Comparison of ENCODE assay signal across 10 mouse cellular contexts in the genomic region with DNA sequence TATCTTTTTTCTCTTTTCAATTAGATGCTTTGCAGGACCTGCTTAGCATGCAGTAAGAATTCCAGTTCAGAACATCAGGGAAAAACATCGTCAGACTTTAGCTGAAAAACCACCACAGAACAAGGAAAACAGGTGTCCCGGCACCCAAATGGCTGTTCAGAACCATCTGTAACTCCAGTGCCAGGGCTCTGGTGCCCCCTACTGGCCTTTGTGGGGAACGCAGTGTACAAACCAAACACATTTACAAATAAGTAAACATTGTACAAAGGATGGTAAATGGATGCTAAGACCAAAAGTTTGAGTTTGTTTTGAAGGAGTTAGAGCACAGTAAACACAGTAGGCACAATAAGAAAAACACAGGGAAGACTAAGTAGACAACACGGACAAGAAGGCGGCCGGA.
DNase-seq lines count a peak whose midpoint lies in the region; TF ChIP-seq lines count a peak whose summit lies in the region.
"Had no signal": no experiment of that assay in that cellular context is flagged by ENCODE, and none has a peak within 500 bp of the region (broad histone marks: within the 10 kb centered on the region; RNA-seq: fewer than 3 reads in every experiment).

No protein-coding gene starts in this region.

- peak; percentile 77 for TF ChIP-seq CTCF in layer of hippocampus, adult 2 months (conservative IDR thresholded peaks at IDR 0.05)
- peak; percentile 70 for TF ChIP-seq CTCF in bone marrow, adult 2 months (IDR thresholded peaks at IDR 0.05; ENCODE audit: control insufficient read depth, insufficient read depth, low read length)
- TF ChIP-seq CTCF in small intestine, adult 2 months (IDR thresholded peaks at IDR 0.05; ENCODE audit: extremely low read depth, insufficient read length, insufficient replicate concordance, low read depth, low read length) = peak; percentile 63; the same call in 1 of the 2 replicates

- no peak overlapping the region for H3K4me3 ChIP-seq in layer of hippocampus, adult 2 months
- no peak overlapping the region for H3K4me3 ChIP-seq in bone marrow, adult 2 months (replicated peaks; ENCODE audit: control insufficient read depth, low read depth, low read length)
- no peak overlapping the region for H3K4me3 ChIP-seq in small intestine, adult 2 months (ENCODE audit: low read depth, low read length)
- H3K4me3 ChIP-seq in embryonic facial prominence, embryonic 10.5 days = no peak overlapping the region
- H3K4me3 ChIP-seq in hindbrain, embryonic 10.5 days = no peak overlapping the region
- H3K4me3 ChIP-seq: embryonic facial prominence, embryonic 15.5 days; kidney, embryonic 15.5 days; stomach, embryonic 15.5 days had no signal

- H3K9me3 ChIP-seq in embryonic facial prominence, embryonic 10.5 days = peaks cover 5% of the 10 kb centered on the region; the same call in 1 of the 2 replicates
- H3K9me3 ChIP-seq in hindbrain, embryonic 10.5 days = no peaks in the 10 kb centered on the region
- H3K9me3 ChIP-seq: embryonic facial prominence, embryonic 15.5 days; stomach, embryonic 15.5 days had no signal

- WGBS in bone marrow, adult 2 months = 90% methylated on average over 6 of the region's 6 CpGs
- WGBS in small intestine, adult 2 months = 90% methylated on average over 6 of the region's 6 CpGs
- WGBS in embryonic facial prominence, embryonic 10.5 days = 87% methylated on average over 6 of the region's 6 CpGs
- WGBS in hindbrain, embryonic 10.5 days = 81% methylated on average over 6 of the region's 6 CpGs

- no peak for TF ChIP-seq POLR2A in bone marrow, adult 2 months (IDR thresholded peaks at IDR 0.05; ENCODE audit: borderline replicate concordance, control insufficient read depth, low read depth, low read length)
- no peak for TF ChIP-seq POLR2A in small intestine, adult 2 months (IDR thresholded peaks at IDR 0.05; ENCODE audit: low read depth, low read length)

- no peaks in the 10 kb centered on the region for H3K4me1 ChIP-seq in bone marrow, adult 2 months (ENCODE audit: control insufficient read depth, insufficient read depth, low read length)
- H3K4me1 ChIP-seq in small intestine, adult 2 months (ENCODE audit: control insufficient read depth, insufficient read depth, insufficient read length, low read length) = no peaks in the 10 kb centered on the region
- no peaks in the 10 kb centered on the region for H3K4me1 ChIP-seq in embryonic facial prominence, embryonic 10.5 days
- H3K4me1 ChIP-seq in hindbrain, embryonic 10.5 days (replicated peaks) = no peaks in the 10 kb centered on the region
- H3K4me1 ChIP-seq: embryonic facial prominence, embryonic 15.5 days; kidney, embryonic 15.5 days; stomach, embryonic 15.5 days had no signal

- peaks cover 20% of the 10 kb centered on the region for H3K36me3 ChIP-seq in small intestine, adult 2 months (ENCODE audit: control insufficient read depth, insufficient read depth, low read length)
- peaks cover 54% of the 10 kb centered on the region for H3K36me3 ChIP-seq in embryonic facial prominence, embryonic 10.5 days (replicated peaks)
- H3K36me3 ChIP-seq in hindbrain, embryonic 10.5 days = peaks cover 53% of the 10 kb centered on the region

- DNase-seq in layer of hippocampus, adult 2 months (ENCODE audit: low spot score in 2 of 2) = no peak
- DNase-seq in layer of hippocampus, adult 8-10 months (ENCODE audit: low spot score in 2 of 2) = no peak
- peak; percentile 57 for DNase-seq in ES-CJ7 (ENCODE audit: low read depth, low spot score)
- DNase-seq in embryonic facial prominence, embryonic 10.5 days (ENCODE audit: low spot score) = no peak
- no peak for DNase-seq in hindbrain, embryonic 10.5 days (ENCODE audit: low spot score)

- H3K27ac ChIP-seq in layer of hippocampus, adult 2 months = no peak overlapping the region
- H3K27ac ChIP-seq in bone marrow, adult 2 months (ENCODE audit: control insufficient read depth, insufficient read depth, low read depth, low read length, poor library complexity) = no peak overlapping the region
- no peak overlapping the region for H3K27ac ChIP-seq in small intestine, adult 2 months (ENCODE audit: insufficient read depth, low read depth, low read length)
- no peak overlapping the region for H3K27ac ChIP-seq in embryonic facial prominence, embryonic 10.5 days (replicated peaks)
- no peak overlapping the region for H3K27ac ChIP-seq in hindbrain, embryonic 10.5 days
- H3K27ac ChIP-seq: embryonic facial prominence, embryonic 15.5 days; kidney, embryonic 15.5 days; stomach, embryonic 15.5 days had no signal

- H3K27me3 ChIP-seq in small intestine, adult 2 months (ENCODE audit: control insufficient read depth, insufficient read depth, low read length) = no peaks in the 10 kb centered on the region
- H3K27me3 ChIP-seq in embryonic facial prominence, embryonic 10.5 days (replicated peaks; ENCODE audit: low read depth, poor library complexity, severe bottlenecking) = no peaks in the 10 kb centered on the region
- H3K27me3 ChIP-seq in hindbrain, embryonic 10.5 days (ENCODE audit: insufficient read depth, poor library complexity, severe bottlenecking) = no peaks in the 10 kb centered on the region
- H3K27me3 ChIP-seq: embryonic facial prominence, embryonic 15.5 days; kidney, embryonic 15.5 days; stomach, embryonic 15.5 days had no signal
